Mouse (Mus musculus) CH12.LX (cell line): ENCODE measurements around the gene Exoc3l2. TPM values are rescaled to one million over a fixed set of nuclear protein-coding genes. Genes with fewer than 3 reads are reported as not detected.

Experiments
- DNase-seq: peaks from one replicate; pipeline ENCODE4 v3.0.0-alpha.2; 2013; ENCODE audit errors: extremely low read depth
- H3K27ac ChIP-seq: 2 replicates; pipeline ENCODE4 v1.5.1; 2012; ENCODE audit warnings: low read depth, mild to moderate bottlenecking, control low read depth, moderate library complexity; ENCODE audit not compliant: insufficient read depth
- H3K27me3 ChIP-seq: replicated peaks from 2 replicates; pipeline ENCODE3; 2012; ENCODE audit warnings: inconsistent platforms
- H3K36me3 ChIP-seq, 2 experiments: replicated peaks in 1 of 2; 2 replicates each; pipeline versions ENCODE3 to v1.6.1; 2012; ENCODE audit warnings: inconsistent platforms in 1 of 2, low read length in 1 of 2, mild to moderate bottlenecking in 1 of 2, mixed read lengths in 1 of 2, moderate library complexity in 1 of 2; ENCODE audit not compliant: control insufficient read depth in 1 of 2, insufficient read depth in 1 of 2
- H3K4me1 ChIP-seq, 2 experiments: 2 replicates each; pipeline ENCODE4 v1.6.1; 2012; ENCODE audit warnings: inconsistent platforms in 1 of 2, moderate library complexity in 1 of 2; ENCODE audit not compliant: insufficient read depth in 2 of 2, control insufficient read depth in 1 of 2
- H3K4me2 ChIP-seq: 2 replicates; pipeline ENCODE4 v1.6.1; 2012; ENCODE audit warnings: low read depth, mild to moderate bottlenecking, control low read depth; ENCODE audit not compliant: poor library complexity, insufficient read depth, severe bottlenecking
- H3K4me3 ChIP-seq, 3 experiments: fragments of 150-350 bp in 1 of 3; sonication (generic) in 1 of 3; replicated peaks in 1 of 3; 2 replicates each; pipeline versions ENCODE3 to v1.5.1; 2011 to 2012; ENCODE audit warnings: low read depth in 2 of 3, low read length in 2 of 3, mild to moderate bottlenecking in 2 of 3, moderate library complexity in 2 of 3, control low read depth in 1 of 3, improper control_type of control experiment in 1 of 3, inconsistent platforms in 1 of 3, mixed read lengths in 1 of 3; ENCODE audit not compliant: poor library complexity in 1 of 3
- H3K79me2 ChIP-seq: replicated peaks from 2 replicates; pipeline ENCODE4 v1.6.1; 2012; ENCODE audit warnings: mild to moderate bottlenecking, moderate library complexity; ENCODE audit not compliant: control insufficient read depth, poor library complexity, insufficient read depth, severe bottlenecking; ENCODE audit errors: extremely low read depth
- H3K9ac ChIP-seq: 2 replicates; pipeline ENCODE4 v1.6.1; 2012; ENCODE audit warnings: low read depth, mild to moderate bottlenecking, control low read depth, moderate library complexity; ENCODE audit not compliant: insufficient read depth
- H3K9me3 ChIP-seq: replicated peaks from 2 replicates; pipeline ENCODE3; 2012; ENCODE audit warnings: low read length, inconsistent platforms, mixed read lengths
- CTCF ChIP-seq, 2 experiments: IDR thresholded peaks in 1 of 2; conservative IDR thresholded peaks in 1 of 2; 2 replicates each; pipeline ENCODE4 v1.5.1; 2011 to 2012; ENCODE audit warnings: low read depth in 2 of 2, low read length in 2 of 2, improper control_type of control experiment in 1 of 2, inconsistent platforms in 1 of 2, mild to moderate bottlenecking in 1 of 2, moderate library complexity in 1 of 2
- ELF1 ChIP-seq: IDR thresholded peaks from 2 replicates; pipeline ENCODE4 v1.6.1; 2014; ENCODE audit warnings: low read depth, mild to moderate bottlenecking, inconsistent platforms, low read length, improper control_type of control experiment
- ETS1 ChIP-seq: conservative IDR thresholded peaks from 2 replicates; pipeline ENCODE4 v1.6.1; 2012; ENCODE audit warnings: low read depth, mild to moderate bottlenecking, inconsistent platforms, low read length, improper control_type of control experiment, moderate library complexity
- IRF4 ChIP-seq: IDR thresholded peaks from 2 replicates; pipeline ENCODE4 v1.6.1; 2014; ENCODE audit warnings: low read depth, mild to moderate bottlenecking, inconsistent platforms, low read length, improper control_type of control experiment
- KAT2A ChIP-seq: IDR thresholded peaks from 2 replicates; pipeline ENCODE4 v1.6.1; 2012; ENCODE audit warnings: low read length, improper control_type of control experiment, inconsistent platforms; ENCODE audit not compliant: insufficient replicate concordance
- MAFK ChIP-seq: IDR thresholded peaks from 2 replicates; pipeline ENCODE4 v1.6.1; 2011; ENCODE audit warnings: low read length, improper control_type of control experiment; ENCODE audit not compliant: insufficient replicate concordance
- SMC3 ChIP-seq: IDR thresholded peaks from 2 replicates; pipeline ENCODE4 v1.6.1; 2011; ENCODE audit warnings: low read depth, low read length, improper control_type of control experiment
- TCF12 ChIP-seq: IDR thresholded peaks from 2 replicates; pipeline ENCODE4 v1.6.1; 2014; ENCODE audit warnings: low read depth, mild to moderate bottlenecking, inconsistent platforms, low read length, improper control_type of control experiment
- USF2 ChIP-seq: conservative IDR thresholded peaks from 2 replicates; pipeline ENCODE4 v1.6.1; 2011; ENCODE audit warnings: low read depth, low read length, improper control_type of control experiment
- dilution Hi-C: fragments of 300-500 bp; cut with MboI; formaldehyde crosslinking; loops from 2 replicates; pipeline ENCODE4 v1.14.3; 2020; ENCODE audit warnings: low sequenced_read_pairs; ENCODE audit not compliant: extremely low pct_unique_long_range_greater_than_20kb, extremely low pct_ligation_motif_present
- in situ Hi-C: fragments of 300-500 bp; cut with MboI; formaldehyde crosslinking; loops from 3 replicates; pipeline ENCODE4 v1.14.3; 2019; ENCODE audit warnings: low sequenced_read_pairs, low pct_ligation_motif_present, low pct_unique_long_range_greater_than_20kb, mixed read lengths
- polyA plus RNA-seq: library from polyadenylated mRNA; unstranded; fragments of >175 nt; gene quantifications from 2 replicates; pipeline ENCODE4 v1.2.1, GENCODE M21; 2012; ENCODE audit warnings: low read depth; ENCODE audit not compliant: insufficient read length
- total RNA-seq, 2 experiments: library from RNA; depleted of rRNA; stranded (reverse); fragments of 300-350 nt in 1 of 2; fragments of >200 nt in 1 of 2; gene quantifications; 2 replicates each; pipeline ENCODE4 v1.2.3; 2012 to 2014

Exoc3l2 gene
- total and polyA plus RNA-seq, 3 experiments, result 0.08 TPM; not detected in 2

- DNase-seq, result no peak
- H3K4me3 ChIP-seq, result no peak overlapping the region
- no peak overlapping the region for H3K4me2 ChIP-seq
- H3K79me2 ChIP-seq, result peaks cover 11% of the 10 kb centered on the region
- H3K4me1 ChIP-seq, result peaks cover 8 to 52% of the 10 kb centered on the region in 2 experiments
- H3K27me3 ChIP-seq, result no peaks in the 10 kb centered on the region
- H3K27ac ChIP-seq, result no peak overlapping the region
- TF ChIP-seq KAT2A (no peak), MAFK (no peak)
- H3K9ac ChIP-seq, result no peak overlapping the region
- H3K36me3 ChIP-seq, result peaks cover 5 to 75% of the 10 kb centered on the region in 2 experiments
- dilution Hi-C loops, result no loop called here
- in situ Hi-C loops, result loop anchor here (5.0 kb wide), 1 partner anchor 35 kb away; the partner anchor contains the start of genes Bloc1s3 and Trappc6a
- no peaks in the 10 kb centered on the region for H3K9me3 ChIP-seq
These were observed 79.1 kb downstream of the Exoc3l2 start for GRCm38 (mm10) chr7:19542155-19542691.

DNA sequence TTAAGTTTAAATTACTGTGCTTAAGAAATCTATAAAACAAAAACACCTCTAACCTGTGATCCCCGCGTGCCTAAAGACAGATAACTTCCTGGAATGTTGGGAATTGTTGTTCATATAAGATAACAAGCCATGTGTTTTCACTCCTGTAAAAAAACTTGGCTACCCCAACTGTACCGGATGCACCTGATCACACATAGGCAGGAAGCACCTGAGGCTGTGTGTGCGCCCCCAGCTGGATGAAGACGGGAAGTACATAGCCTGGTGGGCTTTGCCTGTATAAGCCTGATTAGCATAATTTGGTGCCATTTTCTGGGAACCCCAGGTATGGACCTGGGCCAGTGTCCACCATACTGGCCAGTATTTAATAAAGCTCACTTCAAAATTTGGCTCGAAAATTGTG lies 80.5 kb downstream of the Exoc3l2 start:
- H3K9ac ChIP-seq, result no peak overlapping the region
- DNase-seq, result peak; percentile 49
- H3K9me3 ChIP-seq, result no peaks in the 10 kb centered on the region
- dilution Hi-C loops, result no loop called here
- peak; percentile 54 for TF ChIP-seq SMC3
- no peak for TF ChIP-seq USF2
- peak; percentile 17; the same call in 1 of the 2 replicates for TF ChIP-seq TCF12
- no peak for TF ChIP-seq ETS1
- peak; percentile 39 to 58; a peak in 3 of 4 replicates for TF ChIP-seq CTCF (conservative IDR thresholded peaks at IDR 0.05 in 1 of 2, IDR thresholded peaks at IDR 0.05 in 1 of 2; ENCODE audit: low read depth in 2 of 2, low read length in 2 of 2)
- TF ChIP-seq ELF1, result 0 out of 2 replicates have a peak, but pooled peaks have one; percentile 15
- no peaks in the 10 kb centered on the region for H3K27me3 ChIP-seq
- H3K36me3 ChIP-seq, result peaks cover 6 to 77% of the 10 kb centered on the region in 2 experiments
- in situ Hi-C loops, result loop anchor here (5.0 kb wide), 1 partner anchor 36 kb away; the partner anchor contains the start of genes Bloc1s3 and Trappc6a
- H3K27ac ChIP-seq, result no peak overlapping the region
- no peak overlapping the region for H3K4me3 ChIP-seq
- H3K79me2 ChIP-seq, result peaks cover 16% of the 10 kb centered on the region
- H3K4me1 ChIP-seq, result peaks cover 3 to 45% of the 10 kb centered on the region in 2 experiments; a peak in 2 of 4 replicates
- no peak overlapping the region for H3K4me2 ChIP-seq

DNA sequence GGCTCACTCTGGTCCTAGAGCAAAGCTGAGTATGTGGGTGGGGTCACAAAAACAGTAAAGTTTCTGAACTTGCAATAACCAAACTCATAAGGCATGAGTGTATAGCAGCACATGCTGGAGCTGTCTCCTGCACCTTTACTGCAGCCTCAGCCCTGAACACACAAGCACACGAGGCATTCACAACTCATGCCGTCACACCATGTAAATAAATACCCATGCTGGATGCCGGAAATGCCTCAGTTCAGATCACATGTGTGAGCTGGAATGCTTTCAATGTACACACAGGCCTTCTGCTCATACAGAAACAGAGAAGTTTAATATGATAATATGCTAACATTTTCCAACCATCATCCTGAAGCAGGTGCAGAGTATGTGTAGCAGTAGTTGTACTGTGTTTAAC lies 82.9 kb downstream of the Exoc3l2 start:
- peaks cover 3 to 42% of the 10 kb centered on the region in 2 experiments; a peak in 2 of 4 replicates for H3K4me1 ChIP-seq
- H3K36me3 ChIP-seq, result peaks cover 9 to 86% of the 10 kb centered on the region in 2 experiments
- no peak overlapping the region for H3K27ac ChIP-seq
- DNase-seq, result no peak
- in situ Hi-C loops, result no loop called here
- H3K9me3 ChIP-seq, result no peaks in the 10 kb centered on the region
- TF ChIP-seq IRF4, result no peak
- TF ChIP-seq KAT2A, result no peak
- no peak for TF ChIP-seq TCF12
- H3K27me3 ChIP-seq, result no peaks in the 10 kb centered on the region
- H3K4me3 ChIP-seq, result no peak overlapping the region
- no peak overlapping the region for H3K4me2 ChIP-seq
- H3K9ac ChIP-seq, result no peak overlapping the region
- H3K79me2 ChIP-seq, result peaks cover 17% of the 10 kb centered on the region
- dilution Hi-C loops, result no loop called here

Other genes with a start within 250 kb of the Exoc3l2 start
Only the 20 nearest of the 26 such genes appear.
- 109 and 114 TPM in 2 replicates for gene Vasp, start 191.5 kb upstream of the Exoc3l2 start, total RNA-seq (2012; rRNA removed)
- 122 and 125 TPM in 2 replicates for gene Vasp, start 191.5 kb upstream of the Exoc3l2 start, total RNA-seq (2014; rRNA removed)
- 191 and 240 TPM in 2 replicates for gene Vasp, start 191.5 kb upstream of the Exoc3l2 start, polyA plus RNA-seq
- gene Ppm1n, start 183.3 kb upstream of the Exoc3l2 start, total RNA-seq (2012; rRNA removed), result not detected in 2 replicates
- not detected in 2 replicates for gene Ppm1n, start 183.3 kb upstream of the Exoc3l2 start, total RNA-seq (2014; rRNA removed)
- gene Ppm1n, start 183.3 kb upstream of the Exoc3l2 start, polyA plus RNA-seq, result not detected in 2 replicates
- 0.72 and 1.0 TPM in 2 replicates for gene Rtn2, start 180.7 kb upstream of the Exoc3l2 start, total RNA-seq (2012; rRNA removed)
- gene Rtn2, start 180.7 kb upstream of the Exoc3l2 start, total RNA-seq (2014; rRNA removed), result 0.43 and 0.56 TPM in 2 replicates
- gene Rtn2, start 180.7 kb upstream of the Exoc3l2 start, polyA plus RNA-seq, result 0.76 and 0.80 TPM in 2 replicates
- 0.08 and 0.13 TPM in 2 replicates for gene Fosb, start 153.3 kb upstream of the Exoc3l2 start, total RNA-seq (2012; rRNA removed)
- not detected in 2 replicates for gene Fosb, start 153.3 kb upstream of the Exoc3l2 start, total RNA-seq (2014; rRNA removed)
- gene Fosb, start 153.3 kb upstream of the Exoc3l2 start, polyA plus RNA-seq, result 0.27 and 0.56 TPM in 2 replicates
- 27.7 and 31.1 TPM in 2 replicates for gene Ercc1, start 118.6 kb upstream of the Exoc3l2 start, total RNA-seq (2012; rRNA removed)
- 25.3 and 26.9 TPM in 2 replicates for gene Ercc1, start 118.6 kb upstream of the Exoc3l2 start, total RNA-seq (2014; rRNA removed)
- gene Ercc1, start 118.6 kb upstream of the Exoc3l2 start, polyA plus RNA-seq, result 28.2 and 29.8 TPM in 2 replicates
- 22.6 and 33.2 TPM in 2 replicates for gene Cd3eap, start 103.8 kb upstream of the Exoc3l2 start, total RNA-seq (2012; rRNA removed)
- 14.4 and 15.9 TPM in 2 replicates for gene Cd3eap, start 103.8 kb upstream of the Exoc3l2 start, total RNA-seq (2014; rRNA removed)
- gene Cd3eap, start 103.8 kb upstream of the Exoc3l2 start, polyA plus RNA-seq, result 36.8 and 36.9 TPM in 2 replicates
- 0.42 and 0.68 TPM in 2 replicates for gene Ppp1r13l, start 103.6 kb upstream of the Exoc3l2 start, total RNA-seq (2012; rRNA removed)
- 0.11 TPM in 1 of 2 replicates, not detected in the other for gene Ppp1r13l, start 103.6 kb upstream of the Exoc3l2 start, total RNA-seq (2014; rRNA removed)
- gene Ppp1r13l, start 103.6 kb upstream of the Exoc3l2 start, polyA plus RNA-seq, result 1.3 and 1.4 TPM in 2 replicates
- 40.6 and 43.8 TPM in 2 replicates for gene Ercc2, start 81.3 kb upstream of the Exoc3l2 start, total RNA-seq (2012; rRNA removed)
- 29.0 and 30.0 TPM in 2 replicates for gene Ercc2, start 81.3 kb upstream of the Exoc3l2 start, total RNA-seq (2014; rRNA removed)
- 31.7 and 33.5 TPM in 2 replicates for gene Ercc2, start 81.3 kb upstream of the Exoc3l2 start, polyA plus RNA-seq
- 3.9 and 4.4 TPM in 2 replicates for gene Klc3, start 59.2 kb upstream of the Exoc3l2 start, total RNA-seq (2012; rRNA removed)
- gene Klc3, start 59.2 kb upstream of the Exoc3l2 start, total RNA-seq (2014; rRNA removed), result 0.17 TPM in 1 of 2 replicates, not detected in the other
- not detected in 2 replicates for gene Klc3, start 59.2 kb upstream of the Exoc3l2 start, polyA plus RNA-seq
- 0.21 and 0.47 TPM in 2 replicates for gene Ckm, start 58.6 kb upstream of the Exoc3l2 start, total RNA-seq (2012; rRNA removed)
- 0.08 and 0.92 TPM in 2 replicates for gene Ckm, start 58.6 kb upstream of the Exoc3l2 start, total RNA-seq (2014; rRNA removed)
- gene Ckm, start 58.6 kb upstream of the Exoc3l2 start, polyA plus RNA-seq, result not detected in 2 replicates
- gene Mark4, start 4.5 kb upstream of the Exoc3l2 start, total RNA-seq (2012; rRNA removed), result 5.2 and 7.3 TPM in 2 replicates
- 1.7 and 1.9 TPM in 2 replicates for gene Mark4, start 4.5 kb upstream of the Exoc3l2 start, total RNA-seq (2014; rRNA removed)
- gene Mark4, start 4.5 kb upstream of the Exoc3l2 start, polyA plus RNA-seq, result 9.6 and 11.9 TPM in 2 replicates
- 5.1 and 6.7 TPM in 2 replicates for gene Bloc1s3, start 45.0 kb downstream of the Exoc3l2 start, total RNA-seq (2012; rRNA removed)
- gene Bloc1s3, start 45.0 kb downstream of the Exoc3l2 start, total RNA-seq (2014; rRNA removed), result 6.9 and 8.0 TPM in 2 replicates
- 3.8 and 4.9 TPM in 2 replicates for gene Bloc1s3, start 45.0 kb downstream of the Exoc3l2 start, polyA plus RNA-seq
- gene Trappc6a, start 45.1 kb downstream of the Exoc3l2 start, total RNA-seq (2012; rRNA removed), result 114 and 201 TPM in 2 replicates
- gene Trappc6a, start 45.1 kb downstream of the Exoc3l2 start, total RNA-seq (2014; rRNA removed), result 72.2 and 77.8 TPM in 2 replicates
- gene Trappc6a, start 45.1 kb downstream of the Exoc3l2 start, polyA plus RNA-seq, result 37.2 and 41.1 TPM in 2 replicates
- 0.92 and 1.9 TPM in 2 replicates for gene Nkpd1, start 54.5 kb downstream of the Exoc3l2 start, total RNA-seq (2012; rRNA removed)
- gene Nkpd1, start 54.5 kb downstream of the Exoc3l2 start, total RNA-seq (2014; rRNA removed), result 0.59 and 1.1 TPM in 2 replicates
- gene Nkpd1, start 54.5 kb downstream of the Exoc3l2 start, polyA plus RNA-seq, result 2.1 and 2.3 TPM in 2 replicates
- 13.8 and 14.2 TPM in 2 replicates for gene Ppp1r37, start 99.7 kb downstream of the Exoc3l2 start, total RNA-seq (2012; rRNA removed)
- gene Ppp1r37, start 99.7 kb downstream of the Exoc3l2 start, total RNA-seq (2014; rRNA removed), result 7.3 and 7.7 TPM in 2 replicates
- 15.7 and 16.5 TPM in 2 replicates for gene Ppp1r37, start 99.7 kb downstream of the Exoc3l2 start, polyA plus RNA-seq
- gene Zfp296, start 114.0 kb downstream of the Exoc3l2 start, total RNA-seq (2012; rRNA removed), result 26.5 and 30.0 TPM in 2 replicates
- gene Zfp296, start 114.0 kb downstream of the Exoc3l2 start, total RNA-seq (2014; rRNA removed), result 8.6 and 10.7 TPM in 2 replicates
- 37.6 and 44.0 TPM in 2 replicates for gene Zfp296, start 114.0 kb downstream of the Exoc3l2 start, polyA plus RNA-seq
- gene Gemin7, start 114.3 kb downstream of the Exoc3l2 start, total RNA-seq (2012; rRNA removed), result 52.5 and 63.2 TPM in 2 replicates
- 89.6 and 101 TPM in 2 replicates for gene Gemin7, start 114.3 kb downstream of the Exoc3l2 start, total RNA-seq (2014; rRNA removed)
- gene Gemin7, start 114.3 kb downstream of the Exoc3l2 start, polyA plus RNA-seq, result 59.3 and 64.4 TPM in 2 replicates
- 43.4 and 45.4 TPM in 2 replicates for gene Clasrp, start 141.2 kb downstream of the Exoc3l2 start, total RNA-seq (2012; rRNA removed)
- gene Clasrp, start 141.2 kb downstream of the Exoc3l2 start, total RNA-seq (2014; rRNA removed), result 14.5 and 17.5 TPM in 2 replicates
- 59.4 and 62.6 TPM in 2 replicates for gene Clasrp, start 141.2 kb downstream of the Exoc3l2 start, polyA plus RNA-seq
- gene Relb, start 166.1 kb downstream of the Exoc3l2 start, total RNA-seq (2012; rRNA removed), result 37.8 and 58.1 TPM in 2 replicates
- 41.5 and 44.0 TPM in 2 replicates for gene Relb, start 166.1 kb downstream of the Exoc3l2 start, total RNA-seq (2014; rRNA removed)
- gene Relb, start 166.1 kb downstream of the Exoc3l2 start, polyA plus RNA-seq, result 50.6 and 59.6 TPM in 2 replicates
- 43.6 and 43.9 TPM in 2 replicates for gene Clptm1, start 201.7 kb downstream of the Exoc3l2 start, total RNA-seq (2012; rRNA removed)
- gene Clptm1, start 201.7 kb downstream of the Exoc3l2 start, total RNA-seq (2014; rRNA removed), result 33.8 and 34.0 TPM in 2 replicates
- 54.7 and 70.9 TPM in 2 replicates for gene Clptm1, start 201.7 kb downstream of the Exoc3l2 start, polyA plus RNA-seq